Mouse (Mus musculus): ENCODE results near the gene Olfr524.

DNA sequence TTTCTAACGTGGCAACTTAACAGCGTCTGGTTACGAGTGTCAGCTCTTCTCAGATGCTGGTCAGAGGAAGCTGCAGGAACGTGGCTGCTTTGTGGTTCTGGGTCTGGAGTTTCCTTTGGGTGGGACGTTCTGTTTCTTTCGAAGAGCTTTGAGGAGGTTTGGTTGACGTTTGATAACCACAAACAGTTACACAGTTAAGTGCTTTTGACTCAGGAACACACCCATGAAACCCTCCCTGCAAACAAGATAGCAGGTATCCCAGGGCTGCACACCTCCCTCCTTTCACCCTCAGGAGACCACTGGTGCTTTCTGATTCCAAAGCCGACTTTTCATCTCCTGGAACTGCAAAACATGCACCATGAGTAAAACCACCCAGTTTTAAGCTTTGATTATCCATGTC lies 2.4 kb upstream of the Olfr524 start:
- TF ChIP-seq POLR2A (IDR thresholded peaks at IDR 0.05; ENCODE audit: extremely low read depth, insufficient read depth, low read length) (no peak), CTCF (IDR thresholded peaks at IDR 0.05; ENCODE audit: extremely low read depth, insufficient read depth, low read length) (no peak)
